Mouse (Mus musculus) small intestine, adult 2 months (tissue): ENCODE results near the gene Spns1.
A peak's percentile ranks its signal among the peaks of the same experiment; 100 is the strongest.

Source experiments
- CTCF ChIP-seq: fragments of 200-500 bp; IDR thresholded peaks from 2 replicates; pipeline ENCODE4 v1.5.1; 2012; ENCODE audit warnings: low read depth, mild to moderate bottlenecking, control low read depth, inconsistent platforms, low read length, moderate library complexity, mixed read lengths; ENCODE audit not compliant: insufficient replicate concordance, insufficient read length; ENCODE audit errors: extremely low read depth
- POLR2A ChIP-seq: fragments of 200-500 bp; IDR thresholded peaks from 2 replicates; pipeline ENCODE4 v1.6.1; 2012; ENCODE audit warnings: low read depth, mild to moderate bottlenecking, control low read depth, inconsistent platforms, low read length, moderate library complexity

DNA sequence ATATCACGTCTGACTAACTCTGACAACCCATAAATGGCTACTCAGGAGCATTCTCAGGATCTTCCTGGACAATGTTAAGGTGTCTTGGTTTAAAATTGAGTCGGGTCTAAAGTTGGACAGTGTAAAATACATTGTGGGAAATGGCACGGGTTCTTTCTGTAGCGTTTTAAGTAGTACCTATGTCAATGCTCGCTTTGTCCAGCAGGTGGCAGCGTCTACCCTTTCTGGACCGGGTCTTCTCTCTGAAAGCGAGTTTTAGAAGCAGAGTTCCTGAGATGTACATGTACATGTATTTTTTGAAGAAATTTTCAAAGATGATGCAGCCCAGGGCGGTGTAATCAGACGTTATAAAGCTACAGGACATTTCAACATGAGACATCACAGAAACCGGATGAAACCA, 53.5 kb downstream of the Spns1 start:
- TF ChIP-seq POLR2A (no peak), CTCF (peak; percentile 74; the same call in 1 of the 2 replicates)
